Mouse (Mus musculus) cerebellum, postnatal 10 days (tissue): Measurements from ENCODE around the gene Comt.

Experiments used
- DNase-seq, 2 experiments: peaks; one replicate each; pipeline ENCODE4 v3.0.0; 2021; ENCODE audit warnings: mixed read lengths in 2 of 2

Comt gene

DNA sequence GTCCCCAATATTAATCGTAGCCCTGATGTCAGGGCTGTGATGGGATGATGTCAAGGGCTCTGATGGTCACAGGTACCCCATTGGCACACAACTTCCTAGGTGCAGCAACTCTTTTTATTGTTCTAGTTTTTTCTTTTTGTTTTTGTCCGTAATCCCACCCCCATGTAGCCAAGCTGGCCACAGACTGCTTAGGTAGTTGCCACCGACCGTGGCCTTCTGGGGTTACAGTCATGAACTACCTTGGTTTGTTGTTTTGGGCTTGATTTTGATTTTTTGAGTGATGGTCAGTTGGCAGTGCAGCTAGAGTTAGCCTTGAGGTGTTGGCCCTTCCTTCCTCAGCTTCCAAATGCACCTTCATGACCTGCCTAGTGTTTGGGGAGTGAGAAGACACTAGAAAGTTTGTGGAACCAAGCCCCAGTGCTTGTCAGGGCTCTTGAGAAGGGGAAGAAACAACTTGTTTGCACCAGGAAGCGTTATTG is at the start of gene Comt:
Comt (minus strand) TSS at position 51 of the 479 bp plus-strand sequence.
- DNase-seq: no peak

GRCm38 (mm10) chr16:18474021-18474420 is 47.4 kb upstream of the Comt start:
- no peak for DNase-seq

GRCm38 (mm10) chr16:18472976-18473375 is 46.3 kb upstream of the Comt start:
- DNase-seq: no peak

DNA sequence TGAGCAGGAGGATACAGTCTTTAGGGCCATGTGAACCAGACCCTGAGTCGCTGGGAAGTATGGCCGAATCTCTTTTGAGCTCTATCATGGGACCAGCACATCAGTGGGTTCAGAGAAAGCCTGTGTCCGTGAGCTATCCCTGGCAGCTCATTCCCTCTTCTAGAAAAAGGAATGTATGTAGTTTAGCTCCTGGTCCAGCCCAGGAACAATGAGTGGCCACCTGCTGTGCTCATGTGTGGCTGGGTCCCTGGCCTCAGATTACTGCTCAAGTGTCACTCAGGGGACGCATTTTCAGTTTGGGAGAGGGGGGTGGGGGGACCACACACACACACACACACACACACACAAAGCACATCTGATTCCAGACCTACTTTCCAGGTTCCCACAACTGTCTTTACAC is 45.8 kb upstream of the Comt start:
- DNase-seq: no peak

- DNase-seq: no peak
Measured at GRCm38 (mm10) chr16:18471976-18472375, 45.3 kb upstream of the Comt start.

GRCm38 (mm10) chr16:18471381-18471955 is 44.8 kb upstream of the Comt start:
- peak in 1 of 2 experiments; percentile 1 for DNase-seq

- no peak for DNase-seq
Measured at GRCm38 (mm10) chr16:18470829-18471228, 44.2 kb upstream of the Comt start.

DNA sequence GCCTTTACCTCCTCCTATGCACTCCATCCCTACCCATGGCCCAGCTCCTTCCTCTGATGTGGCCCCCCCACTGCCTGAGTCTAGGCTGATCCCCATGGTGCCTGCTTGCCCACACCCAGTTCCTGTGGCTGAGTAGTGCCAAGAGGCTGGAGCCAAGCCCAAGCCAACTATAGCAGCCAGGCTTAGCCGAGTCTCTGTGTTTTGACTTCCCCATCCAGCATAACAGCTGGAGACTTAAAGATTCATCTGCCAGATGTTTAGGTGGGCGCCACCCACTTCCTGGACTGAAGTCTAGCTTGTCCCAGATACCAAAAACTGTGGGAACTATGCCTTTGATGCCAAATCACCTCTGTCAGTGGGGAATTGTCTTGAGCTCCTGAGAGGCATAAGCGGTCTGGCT is 37.6 kb upstream of the Comt start:
- peak in 1 of 2 experiments; percentile 28 for DNase-seq

- DNase-seq: no peak
Measured at GRCm38 (mm10) chr16:18462598-18462997, 35.9 kb upstream of the Comt start.

DNA sequence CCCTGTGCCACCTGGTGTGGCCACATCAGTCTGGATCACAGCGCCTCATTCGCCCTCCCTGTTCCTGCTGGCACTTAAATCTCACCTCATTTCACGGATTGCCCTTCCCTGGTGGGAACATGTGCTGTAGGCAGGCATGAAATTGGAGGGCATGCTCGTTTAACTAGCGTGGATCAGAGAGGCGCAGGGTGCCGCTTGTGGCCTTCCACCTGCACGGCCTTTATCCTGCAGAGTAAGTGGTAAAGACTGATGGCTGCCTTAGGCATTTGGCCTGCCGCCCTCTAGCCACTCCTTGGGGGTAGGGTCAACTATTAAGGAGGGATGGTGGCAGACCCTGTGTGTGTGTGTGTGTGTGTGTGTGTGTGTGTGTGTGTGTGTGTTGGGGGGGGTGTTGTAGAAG is 35.4 kb upstream of the Comt start:
- DNase-seq: no peak

- DNase-seq: no peak
Measured at GRCm38 (mm10) chr16:18460826-18461225, 34.2 kb upstream of the Comt start.

GRCm38 (mm10) chr16:18459955-18460370 is 33.3 kb upstream of the Comt start:
- peak in 1 of 2 experiments; percentile 26 for DNase-seq

DNA sequence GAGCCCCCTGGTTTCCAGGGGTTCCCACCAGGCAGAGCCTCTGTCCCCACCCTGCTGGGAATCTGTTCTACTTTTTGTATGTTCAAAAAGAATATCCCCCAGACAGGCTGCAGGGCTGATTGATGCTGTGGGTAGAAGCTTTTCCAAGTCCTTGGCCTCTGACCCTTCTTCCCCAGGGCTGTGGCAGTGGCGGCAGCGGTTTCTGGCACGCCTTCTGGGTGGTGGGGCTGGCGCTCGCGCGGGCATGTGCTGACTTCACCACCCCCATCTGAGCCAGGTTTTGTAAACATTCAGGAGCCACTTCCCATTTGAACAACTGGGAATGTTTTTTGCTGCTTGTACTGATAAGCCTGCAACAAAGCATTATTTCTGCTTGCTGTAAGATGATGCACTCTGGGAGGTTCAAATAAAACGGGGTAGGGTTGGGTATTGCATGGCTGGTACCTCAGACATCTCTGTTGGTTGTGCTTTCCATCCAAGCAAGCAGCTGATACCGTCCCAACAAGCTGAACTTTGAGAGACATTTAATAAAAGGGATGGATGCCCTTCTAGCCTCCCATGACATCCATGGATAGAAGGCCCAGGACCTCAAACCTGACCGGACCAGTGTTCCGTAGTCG is 32.8 kb upstream of the Comt start:
- DNase-seq: peak in 1 of 2 experiments; percentile 22

DNA sequence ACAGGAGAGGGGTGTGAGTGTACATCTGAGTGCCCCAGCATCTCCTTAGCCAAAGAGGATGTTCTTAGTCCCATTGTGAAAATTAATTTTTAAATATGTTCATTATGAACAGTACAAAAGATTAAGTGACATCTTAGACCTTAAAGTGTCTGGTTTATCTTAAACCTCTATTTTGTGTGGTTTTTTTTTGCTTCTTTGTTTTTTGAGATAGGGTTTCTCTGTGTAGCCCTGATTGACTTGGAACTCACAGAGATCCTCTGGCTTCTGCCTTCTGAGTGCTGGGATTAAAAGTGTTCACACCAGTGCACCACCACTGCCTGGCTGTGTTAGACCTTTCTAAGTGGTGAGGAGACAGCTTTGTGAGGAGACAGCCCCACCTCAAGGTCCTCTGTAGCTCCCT is 32.0 kb upstream of the Comt start:
- no peak for DNase-seq

DNA sequence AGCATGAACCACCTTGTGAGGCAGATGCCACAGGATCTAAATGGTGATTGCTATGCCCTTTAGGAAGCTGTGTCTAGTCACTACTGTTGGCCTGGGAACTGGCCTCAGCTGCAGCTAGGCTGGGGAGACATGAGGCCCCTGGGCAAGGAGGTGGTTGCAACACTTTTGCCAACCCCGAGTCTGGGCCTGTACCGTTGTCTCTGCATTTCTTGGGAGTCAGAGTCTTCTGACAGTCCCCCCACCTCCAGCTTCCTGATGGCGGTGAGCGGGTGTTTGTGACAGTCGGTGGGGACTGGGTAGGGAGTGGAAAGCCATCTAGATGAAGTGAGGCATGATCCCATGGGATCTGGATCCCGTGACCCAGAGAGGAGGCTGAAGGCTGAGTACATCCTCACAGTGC is 28.8 kb upstream of the Comt start:
- no peak for DNase-seq

- no peak for DNase-seq
Measured at GRCm38 (mm10) chr16:18453846-18454245, 27.2 kb upstream of the Comt start.

DNA sequence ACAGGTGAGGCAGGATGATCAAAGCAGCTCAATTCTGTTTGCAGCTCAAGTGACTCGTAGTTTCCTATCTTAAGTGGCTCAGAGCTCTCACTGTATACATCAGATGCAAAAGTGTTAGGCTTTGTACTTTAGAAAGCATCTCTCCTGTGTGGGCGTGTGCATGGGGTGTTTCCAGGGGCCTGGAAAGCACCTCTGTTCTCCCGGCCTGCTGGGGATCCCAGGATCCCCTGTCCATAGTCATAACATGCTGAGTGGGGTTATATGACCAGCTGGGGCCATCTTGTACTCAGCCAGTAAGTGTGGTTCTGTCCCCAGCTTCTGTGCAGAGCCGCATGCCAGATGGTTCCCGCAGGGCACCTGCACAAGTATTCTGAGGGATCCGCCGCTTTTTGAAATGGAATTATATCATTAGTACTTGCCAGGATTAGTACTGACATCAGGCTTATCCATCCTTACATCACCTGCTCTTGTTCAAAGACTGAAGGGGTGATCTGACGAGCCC is 25.8 kb upstream of the Comt start:
- peak in 1 of 2 experiments; percentile 36 for DNase-seq

DNA sequence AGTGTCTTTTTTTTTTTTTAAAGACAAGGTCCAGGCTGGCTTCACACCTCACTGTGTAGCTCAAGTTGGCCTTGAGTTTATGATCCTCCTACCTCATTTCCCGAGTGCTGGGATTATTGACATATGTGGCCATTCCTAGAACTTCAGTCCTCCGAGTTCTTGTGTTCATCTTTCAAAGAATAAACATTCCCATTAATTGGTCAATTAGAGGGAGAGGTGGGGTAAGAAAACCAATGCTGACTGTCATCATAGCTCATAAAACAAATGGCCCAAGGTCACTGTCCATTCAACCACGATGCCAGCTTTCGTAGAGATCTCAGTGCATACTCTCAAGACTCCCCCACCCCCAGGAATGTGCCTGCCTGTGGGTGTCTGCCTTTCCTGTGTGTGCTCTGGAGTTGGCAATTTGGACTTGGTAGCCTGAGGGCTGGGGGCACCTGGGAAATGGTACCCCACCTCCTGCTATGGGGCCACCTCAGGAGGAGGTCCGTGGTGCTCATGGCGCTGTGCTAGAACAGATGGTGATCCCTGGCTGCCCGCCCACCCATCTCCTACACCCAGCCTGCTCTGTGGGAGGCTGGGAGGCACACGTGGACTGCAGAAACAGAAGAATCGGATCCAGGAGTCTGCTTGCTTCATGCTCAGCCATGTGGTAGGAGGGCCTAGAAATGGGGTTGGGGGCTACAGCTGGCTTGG is 25.0 kb upstream of the Comt start:
- DNase-seq: peak; percentile 68 to 77

DNA sequence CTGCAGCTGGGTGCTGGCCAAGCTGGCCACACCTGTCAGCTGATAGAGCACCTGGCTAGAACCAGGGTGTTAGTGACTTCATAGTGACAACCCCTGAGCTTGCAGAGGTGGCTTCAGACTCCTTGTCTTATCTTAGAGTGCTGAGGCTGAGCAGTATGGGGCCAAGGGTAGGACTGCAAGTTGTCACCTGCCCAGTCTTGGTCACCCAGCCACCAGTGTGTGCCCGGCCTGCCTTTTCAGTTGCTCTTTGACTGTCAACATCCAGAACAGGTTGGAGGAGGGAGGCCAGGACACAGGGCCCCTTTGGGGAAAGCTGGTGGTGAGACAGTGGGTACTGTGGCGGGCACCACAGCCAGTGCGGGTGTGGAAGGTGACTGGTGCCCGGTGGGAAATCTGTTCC is 22.4 kb upstream of the Comt start:
- no peak for DNase-seq

DNA sequence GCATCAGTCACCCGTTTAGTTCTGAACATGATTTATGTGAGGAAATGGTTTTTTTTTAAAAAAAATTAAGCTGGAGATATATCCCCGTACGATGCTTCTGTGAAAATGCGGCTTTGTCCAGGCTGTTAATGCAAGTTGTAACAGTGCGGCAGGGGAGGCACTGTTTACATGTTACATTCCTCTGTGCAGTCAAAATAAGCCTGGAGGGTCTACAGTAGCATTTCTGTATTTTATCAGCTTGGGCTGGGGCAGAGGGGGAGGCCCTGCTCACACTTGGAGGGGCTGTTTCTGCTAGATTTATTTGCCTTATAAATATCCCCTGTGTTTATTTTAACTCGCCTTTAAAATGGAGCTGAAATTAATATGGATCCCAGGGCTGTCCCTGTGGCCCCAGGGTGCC is 21.5 kb upstream of the Comt start:
- DNase-seq: no peak

- no peak for DNase-seq
Measured at GRCm38 (mm10) chr16:18447243-18447642, 20.6 kb upstream of the Comt start.

- DNase-seq: peak; percentile 99 to 100
Measured at GRCm38 (mm10) chr16:18443385-18443841, 16.8 kb upstream of the Comt start.

GRCm38 (mm10) chr16:18436128-18436527 is 9.5 kb upstream of the Comt start:
- DNase-seq: no peak
